19 mouse cellular contexts compared by ENCODE assay signal in genomic region chr1:181314301-181314700, GRCm38 (mm10). TPM values are rescaled to one million over a fixed set of nuclear protein-coding genes. Genes with fewer than 3 reads are reported as not detected.
"Had no signal": no experiment of that assay in that cellular context is flagged by ENCODE, and none has a peak within 500 bp of the region (broad histone marks: within the 10 kb centered on the region; RNA-seq: fewer than 3 reads in every experiment).

No protein-coding gene starts in this region.

- H3K4me3 ChIP-seq: midbrain, embryonic 10.5 days; midbrain, embryonic 12.5 days; myocyte; neural tube, embryonic 13.5 days; neural tube, embryonic 15.5 days had no signal

- H3K9ac ChIP-seq: lung, embryonic 14.5 days; midbrain, embryonic 12.5 days; neural tube, embryonic 13.5 days; neural tube, embryonic 15.5 days had no signal

- H3K4me1 ChIP-seq: midbrain, embryonic 10.5 days; midbrain, embryonic 12.5 days; neural tube, embryonic 13.5 days; neural tube, embryonic 15.5 days had no signal

- H3K27ac ChIP-seq: midbrain, embryonic 10.5 days; midbrain, embryonic 12.5 days; neural tube, embryonic 13.5 days; neural tube, embryonic 15.5 days had no signal

- ATAC-seq: midbrain, embryonic 16.5 days had no signal

- H3K4me2 ChIP-seq: lung, embryonic 14.5 days; midbrain, embryonic 12.5 days; neural tube, embryonic 13.5 days; neural tube, embryonic 15.5 days had no signal

- H3K36me3 ChIP-seq: midbrain, embryonic 10.5 days; midbrain, embryonic 12.5 days; neural tube, embryonic 13.5 days; neural tube, embryonic 15.5 days had no signal

- H3K27me3 ChIP-seq: midbrain, embryonic 12.5 days; neural tube, embryonic 13.5 days; neural tube, embryonic 15.5 days had no signal

- DNase-seq: lung, adult 18-20 months; lung, embryonic 14.5 days; lung, postnatal 10 days; lung, postnatal 4 days; midbrain, embryonic 14.5 days; retina, postnatal 1 day; right cerebral cortex, adult 18-20 months; thymus, adult 18-20 months; thymus, postnatal 14 days; thymus, postnatal 36 days had no signal

- H3K9me3 ChIP-seq: midbrain, embryonic 10.5 days; midbrain, embryonic 12.5 days; neural tube, embryonic 13.5 days; neural tube, embryonic 15.5 days had no signal

RNA-seq across cellular contexts. Expression of gene Cnih3, which starts 38.1 kb away (rescaled TPM):
- total RNA-seq: megakaryocyte, adult 5-6 weeks; megakaryocyte-erythroid progenitor cell, adult 5-6 weeks had no signal
- polyA plus RNA-seq: lung, embryonic 14.5 days; spleen, adult 2 months had no signal
